Mouse (Mus musculus) Patski (cell line): Measurements from ENCODE around the gene Ptprg. TPM values are rescaled to one million over a fixed set of nuclear protein-coding genes. Genes with fewer than 3 reads are reported as not detected.

Source experiments
- ATAC-seq: fragments of 100-300 bp; one replicate; pipeline ENCODE4 v1.8.0; 2021
- CTCF ChIA-PET: fragments of 350-600 bp; sonication (Branson Sonifier 250); formaldehyde crosslinking; loops from one replicate; lab custom pipeline; 2022; ENCODE audit warnings: inconsistent platforms; lab: Charles Lee
- POLR2A ChIA-PET: fragments of 350-600 bp; sonication (Branson Sonifier 250); formaldehyde crosslinking; loops from one replicate; lab custom pipeline; 2022; ENCODE audit warnings: antibody characterized with exemption, inconsistent platforms; lab: Charles Lee
- DNase-seq: peaks from one replicate; pipeline ENCODE4 v3.0.0-alpha.2; 2011; ENCODE audit warnings: low read depth, low spot score
- H3K27me3 ChIP-seq: fragments of 371-371 bp; one replicate; pipeline ENCODE4 v1.5.1; 2021
- CTCF ChIP-seq: fragments of 100-300 bp; IDR thresholded peaks from one replicate; pipeline ENCODE4 v1.5.1; 2021
- in situ Hi-C: fragments of 300-500 bp; cut with MboI; formaldehyde crosslinking; loops from 3 replicates; pipeline ENCODE4 v1.11.1; 2018; ENCODE audit warnings: low pct_unique_long_range_greater_than_20kb, mixed read lengths
- polyA plus RNA-seq: library from polyadenylated mRNA; unstranded; gene quantifications from one replicate; pipeline ENCODE4 v1.2.3, GENCODE M21; 2021

Ptprg gene
- polyA plus RNA-seq, 1 experiment from 2014 or later, result 40.1 TPM

DNA sequence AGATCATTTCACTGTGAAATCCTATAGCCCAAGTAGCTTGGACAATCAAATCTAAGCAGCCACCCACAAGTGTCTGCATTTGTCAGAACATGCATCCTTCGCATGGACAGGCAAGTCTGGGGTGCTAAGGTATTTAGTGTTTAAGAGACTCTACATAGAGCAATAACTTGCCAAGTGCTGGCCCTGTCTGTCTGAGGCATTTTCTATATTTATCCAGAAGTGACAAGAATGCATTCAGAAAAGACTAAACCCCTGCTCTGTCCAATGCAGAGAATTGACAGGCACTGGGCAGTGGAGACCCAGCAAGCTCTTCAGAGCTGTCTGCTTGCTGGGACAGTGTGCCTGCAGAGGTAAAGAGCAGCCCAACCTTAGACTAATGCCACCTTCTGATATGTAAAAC is 625.3 kb downstream of the Ptprg start:
- ATAC-seq, result no peak
- H3K27me3 ChIP-seq, result no peaks in the 10 kb centered on the region
- DNase-seq, result no peak
- no peak for TF ChIP-seq CTCF
- in situ Hi-C loops, result no loop called here
- ChIA-PET CTCF (interaction anchor here (0.8 to 0.9 kb wide), 2 partner anchors 10 to 11 kb away, joined by 3 read pairs; no protein-coding TSS in a partner anchor), POLR2A (interaction anchor here (0.6 to 0.7 kb wide), 2 partner anchors 10 to 1750 kb away, joined by 3 to 4 read pairs; no protein-coding TSS in a partner anchor)

DNA sequence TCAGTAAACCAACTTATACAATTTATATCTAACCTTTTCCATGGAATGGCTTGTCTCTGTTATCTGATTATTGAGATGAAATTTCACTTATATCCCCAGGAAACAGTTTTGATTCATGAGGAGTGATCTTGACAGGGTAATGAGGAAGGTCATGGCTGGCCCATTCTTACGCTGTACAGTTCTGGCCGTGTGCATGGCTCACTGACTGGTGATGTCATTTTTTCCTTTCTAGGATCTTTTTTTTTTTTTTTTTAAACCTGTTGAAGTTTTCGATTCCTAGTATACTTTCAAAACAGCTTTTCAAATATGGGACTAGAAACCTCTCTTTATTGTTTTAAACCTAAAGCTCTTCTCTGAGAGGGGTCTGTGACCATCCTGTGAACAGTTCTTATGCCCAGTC is 626.8 kb downstream of the Ptprg start:
- DNase-seq (no peak), ATAC-seq (peak; percentile 44)
- TF ChIP-seq CTCF, result no peak
- POLR2A ChIA-PET, result no interaction called here
- no peaks in the 10 kb centered on the region for H3K27me3 ChIP-seq
- CTCF ChIA-PET, result no interaction called here
- in situ Hi-C loops, result no loop called here

DNA sequence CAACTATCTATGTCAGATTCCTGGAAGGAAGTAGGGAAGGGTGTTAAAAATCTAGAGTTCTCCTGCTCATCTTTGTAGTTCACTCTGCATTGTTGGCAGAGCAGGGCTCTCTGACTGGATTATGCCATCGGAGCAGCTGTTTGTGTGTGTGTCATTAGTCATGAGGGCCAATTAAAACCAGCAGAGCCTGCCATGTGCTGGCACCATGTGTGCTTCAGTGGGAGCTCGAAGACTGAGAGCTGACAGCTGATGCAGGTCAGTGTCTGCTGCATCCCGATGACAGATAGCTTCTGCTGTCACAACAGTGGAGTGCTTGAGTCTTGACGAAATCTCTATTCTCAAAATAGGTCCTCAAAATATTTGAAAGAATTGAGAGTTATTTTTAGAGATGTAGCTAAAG is 631.7 kb downstream of the Ptprg start:
- no peaks in the 10 kb centered on the region for H3K27me3 ChIP-seq
- in situ Hi-C loops, result no loop called here
- POLR2A ChIA-PET, result interaction anchor here (0.6 kb wide), 1 partner anchor 208 kb away, joined by 3 read pairs; no protein-coding TSS in a partner anchor
- DNase-seq (no peak), ATAC-seq (no peak)
- TF ChIP-seq CTCF, result no peak
- CTCF ChIA-PET, result interaction anchor here (1.5 kb wide), 1 partner anchor 12 kb away, joined by 4 read pairs; no protein-coding TSS in a partner anchor

DNA sequence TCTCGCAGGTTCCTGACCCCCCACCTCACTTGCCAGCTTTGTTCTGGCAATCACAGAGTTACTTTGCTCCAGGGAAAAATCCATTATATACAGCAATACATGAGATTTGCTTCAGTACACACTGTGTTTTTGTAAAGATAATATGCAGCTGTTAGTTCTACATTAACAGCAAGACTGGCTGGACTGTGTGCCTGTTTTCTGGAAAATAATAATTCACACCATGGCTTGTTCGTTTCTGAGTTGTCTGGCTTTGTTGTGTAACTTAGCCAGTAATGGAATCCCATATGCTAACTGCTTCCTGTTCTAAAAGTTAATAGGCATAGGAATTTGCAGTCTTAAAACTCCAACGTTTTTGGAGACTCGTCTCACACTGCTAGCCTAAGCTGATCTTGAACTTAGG is 635.0 kb downstream of the Ptprg start:
- no peaks in the 10 kb centered on the region for H3K27me3 ChIP-seq
- no peak for TF ChIP-seq CTCF
- DNase-seq (no peak), ATAC-seq (peak; percentile 44)
- ChIA-PET POLR2A (no interaction called here), CTCF (interaction anchor here (1.1 to 1.5 kb wide), 3 partner anchors 10 to 35 kb away, joined by 3 to 5 read pairs (median 3); no protein-coding TSS in a partner anchor)
- in situ Hi-C loops, result no loop called here

DNA sequence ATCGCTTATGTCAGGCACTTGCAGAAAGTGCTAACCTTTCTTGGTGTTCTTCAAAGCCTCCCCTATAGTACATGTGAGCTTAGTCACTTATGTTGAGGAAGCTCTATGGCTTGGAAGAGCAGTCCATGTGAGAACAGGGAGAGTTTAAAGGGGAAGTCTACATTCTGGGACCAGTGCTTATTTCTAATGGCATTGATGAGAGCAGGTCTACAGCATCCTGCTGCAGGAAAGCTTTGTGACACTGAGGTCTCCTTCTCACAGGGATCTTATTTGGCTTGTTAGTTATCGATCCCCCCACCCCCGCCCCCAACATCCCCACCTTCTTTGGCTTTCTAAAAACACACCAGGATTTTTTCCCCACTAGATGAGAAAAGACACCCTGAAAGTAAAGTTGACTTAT is 635.9 kb downstream of the Ptprg start:
- TF ChIP-seq CTCF, result no peak
- in situ Hi-C loops, result no loop called here
- CTCF ChIA-PET, result interaction anchor here (1.1 to 1.5 kb wide), 3 partner anchors 10 to 11 kb away, joined by 3 to 5 read pairs (median 3); no protein-coding TSS in a partner anchor

DNA sequence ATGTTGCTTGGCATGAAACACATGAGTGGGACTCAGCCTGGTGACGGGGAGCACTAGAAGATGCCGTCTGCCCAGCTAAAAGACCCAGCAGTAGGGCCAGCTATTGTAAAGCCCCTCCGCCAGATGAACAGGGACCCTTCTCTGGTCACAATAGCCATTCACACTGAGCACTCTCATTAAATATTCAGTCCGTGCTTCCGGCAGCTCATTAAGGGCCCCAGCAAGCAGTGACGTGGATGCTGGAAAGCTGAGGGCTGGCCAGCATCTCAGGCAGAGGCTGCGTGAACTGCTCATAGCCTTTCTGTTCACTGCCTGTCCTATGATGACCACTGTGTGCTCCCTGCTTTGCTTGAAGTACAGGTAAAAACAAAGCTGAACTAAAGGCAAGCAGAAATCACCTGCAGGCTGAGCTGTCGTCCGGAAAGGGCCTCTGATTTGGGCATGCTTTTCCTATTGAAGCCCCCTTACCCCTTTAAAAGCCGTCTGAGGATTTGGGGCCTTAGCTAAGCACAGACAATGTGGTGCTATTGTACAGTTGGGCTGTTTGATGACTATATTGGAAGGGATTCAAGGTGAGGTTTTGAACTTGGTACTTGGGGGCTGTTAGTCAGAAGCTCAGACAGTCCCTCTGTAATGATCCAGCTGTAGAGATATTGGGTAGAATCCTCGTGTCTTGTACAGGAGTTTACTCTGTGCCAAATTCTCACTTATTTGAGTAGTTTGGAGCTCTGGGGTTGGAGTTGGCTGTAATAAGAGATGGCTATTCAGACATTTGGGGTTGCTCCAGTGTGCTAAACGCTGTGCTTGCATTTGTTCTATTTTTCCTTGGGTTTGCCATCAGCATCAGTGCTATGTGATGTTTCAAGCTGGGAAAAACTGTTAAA is 636.6 kb downstream of the Ptprg start:
- in situ Hi-C loops, result no loop called here
- ATAC-seq (no peak), DNase-seq (no peak)
- POLR2A ChIA-PET, result no interaction called here
- no peaks in the 10 kb centered on the region for H3K27me3 ChIP-seq
- TF ChIP-seq CTCF, result no peak
- CTCF ChIA-PET, result interaction anchor here (1.2 kb wide), 1 partner anchor 12 kb away, joined by 3 read pairs; no protein-coding TSS in a partner anchor

More for the DNA sequence above, 635.9 kb downstream of the Ptprg start:
- DNase-seq (no peak), ATAC-seq (no peak)
- H3K27me3 ChIP-seq, result no peaks in the 10 kb centered on the region
- POLR2A ChIA-PET, result no interaction called here

DNA sequence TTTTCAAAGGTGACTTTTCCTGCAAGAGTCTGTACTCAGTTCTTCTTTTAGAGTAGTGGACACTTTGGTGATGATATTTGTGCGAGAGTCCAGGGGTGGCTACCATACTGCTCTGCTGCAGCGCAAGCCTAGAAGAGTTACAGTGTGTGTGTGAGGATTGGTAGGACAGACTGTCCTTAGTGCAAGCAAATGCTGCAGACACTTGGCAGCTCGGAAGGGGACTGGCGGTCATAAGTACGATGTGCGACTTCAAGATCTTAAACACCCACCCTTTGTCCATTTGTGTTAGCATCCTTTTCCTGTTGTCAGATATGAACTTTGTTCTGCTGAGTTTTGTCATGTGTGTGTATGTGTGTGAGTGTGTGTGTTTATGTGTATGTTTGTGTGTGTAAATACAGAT is 637.7 kb downstream of the Ptprg start:
- no peak for TF ChIP-seq CTCF
- no peaks in the 10 kb centered on the region for H3K27me3 ChIP-seq
- POLR2A ChIA-PET, result no interaction called here
- in situ Hi-C loops, result no loop called here
- CTCF ChIA-PET, result no interaction called here
- ATAC-seq, result no peak
- DNase-seq, result no peak

DNA sequence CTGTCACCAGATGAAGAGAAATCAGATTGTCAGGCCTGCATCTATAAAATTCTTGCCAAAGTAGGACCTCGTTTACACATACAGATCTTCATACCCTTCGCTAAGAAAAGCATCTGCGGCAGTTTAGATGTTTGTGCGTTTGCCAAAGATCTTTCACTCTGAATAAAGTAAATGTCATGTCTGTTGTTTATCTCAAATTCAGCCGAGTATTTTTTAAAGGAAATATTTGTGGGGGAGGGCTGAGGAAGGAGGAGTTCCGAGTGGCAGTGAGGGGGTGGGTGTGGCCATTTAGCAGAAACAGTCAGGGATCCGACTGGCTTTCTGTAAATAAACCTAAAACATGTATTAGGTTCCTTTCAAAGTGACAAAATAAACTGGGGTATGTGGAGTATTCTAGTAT is 645.4 kb downstream of the Ptprg start:
- no peak for TF ChIP-seq CTCF
- in situ Hi-C loops, result no loop called here
- no peak for ATAC-seq
- no peak for DNase-seq
- ChIA-PET CTCF (no interaction called here), POLR2A (no interaction called here)
- H3K27me3 ChIP-seq, result no peaks in the 10 kb centered on the region

DNA sequence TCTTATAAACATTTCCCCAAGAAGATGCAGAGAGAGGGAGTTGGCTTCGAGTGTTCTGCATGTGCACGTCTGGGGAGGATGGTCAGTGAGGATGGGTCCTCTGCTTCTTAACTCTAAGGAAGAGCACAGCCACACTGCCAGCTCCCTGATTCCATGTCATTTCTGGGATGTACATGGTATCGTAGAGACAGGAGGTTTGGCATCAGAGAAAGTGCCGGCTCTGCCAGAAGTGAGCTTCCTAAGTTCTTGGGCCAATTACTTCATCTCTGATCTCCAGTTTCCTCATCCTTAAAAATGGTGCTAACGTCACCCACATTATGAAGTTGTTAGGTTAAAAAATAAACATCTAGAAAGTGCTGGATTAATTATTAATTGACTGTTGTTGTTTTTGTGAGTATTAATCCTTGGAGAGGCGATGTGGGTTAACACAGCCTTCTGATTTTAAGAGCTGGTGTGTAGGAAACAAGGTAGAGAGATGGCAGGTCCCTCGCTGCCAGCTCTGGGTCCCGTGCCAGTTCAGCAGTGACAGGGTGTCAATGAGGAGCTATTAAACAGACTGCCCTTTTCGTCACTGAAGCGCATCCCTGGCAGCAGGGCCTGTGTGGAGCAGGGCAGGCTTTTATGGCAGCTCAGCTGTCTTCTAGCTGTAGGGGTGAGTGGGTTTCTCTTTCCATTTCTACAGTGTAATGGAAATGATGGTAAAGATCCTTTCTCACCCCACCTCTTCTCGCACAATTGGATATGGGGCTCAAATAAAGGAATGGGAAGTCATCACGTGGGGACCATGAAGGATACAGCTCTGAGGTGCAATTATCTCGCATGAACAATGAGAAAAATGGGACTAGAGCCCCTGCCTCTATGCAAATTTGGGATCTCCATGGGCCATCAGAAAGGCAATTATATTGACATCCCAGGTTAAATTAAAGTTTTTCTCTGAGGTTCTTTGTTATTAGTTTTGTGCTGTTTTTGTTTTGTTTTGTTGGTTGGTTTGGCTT is 646.9 kb downstream of the Ptprg start:
- ChIA-PET POLR2A (interaction anchor here (0.6 kb wide), 1 partner anchor 29 kb away, joined by 6 read pairs; no protein-coding TSS in a partner anchor), CTCF (interaction anchor here (0.7 to 1.2 kb wide), 3 partner anchors 8 to 43 kb away, joined by 3 to 5 read pairs (median 5); no protein-coding TSS in a partner anchor)
- DNase-seq, result no peak
- peak; percentile 14 for ATAC-seq
- in situ Hi-C loops, result loop anchor here (10.0 kb wide), 1 partner anchor 335 kb away; no protein-coding TSS in a partner anchor
- no peak for TF ChIP-seq CTCF
- no peaks in the 10 kb centered on the region for H3K27me3 ChIP-seq

DNA sequence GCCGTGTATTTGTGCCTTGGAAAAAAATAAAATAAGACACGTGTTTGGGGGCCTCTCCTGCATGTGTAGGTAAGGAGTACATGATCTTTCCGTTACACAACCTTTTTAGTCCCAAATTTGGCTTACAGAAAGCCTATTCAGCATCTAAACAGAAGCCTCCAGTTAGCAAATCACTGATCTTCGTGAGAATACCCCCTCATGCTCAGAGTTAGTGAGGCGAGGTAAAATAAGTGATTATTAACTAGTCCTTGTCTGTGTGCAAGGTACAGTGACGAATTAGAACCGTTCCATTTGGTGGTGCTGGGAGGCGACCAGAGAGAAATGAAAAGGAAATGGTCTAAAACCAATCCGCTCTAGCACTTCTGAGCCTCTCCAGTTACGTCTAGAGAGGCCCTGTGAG is 648.9 kb downstream of the Ptprg start:
- H3K27me3 ChIP-seq, result no peaks in the 10 kb centered on the region
- in situ Hi-C loops, result loop anchor here (10.0 kb wide), 1 partner anchor 333 kb away; no protein-coding TSS in a partner anchor
- TF ChIP-seq CTCF, result no peak
- ChIA-PET CTCF (no interaction called here), POLR2A (no interaction called here)
- DNase-seq, result no peak
- peak; percentile 70 for ATAC-seq
